Mouse (Mus musculus) limb, embryonic 11.5 days (tissue): ENCODE data around the gene Neu1. TPM values are rescaled to one million over a fixed set of nuclear protein-coding genes. Genes with fewer than 3 reads are reported as not detected.
A peak's percentile ranks its signal among the peaks of the same experiment; 100 is the strongest.

ENCODE experiments used
- ATAC-seq: fragments of 200-750 bp; cut with Nextera tagmentation; 2 replicates; pipeline ENCODE4 v1.8.0; 2017; ENCODE audit warnings: low read depth; ENCODE audit not compliant: insufficient number of reproducible peaks, low FRiP score, low TSS enrichment
- DNase-seq: peaks from one replicate; pipeline ENCODE4 v3.0.0-alpha.2; 2015; ENCODE audit warnings: low spot score
- H3K27ac ChIP-seq: fragments of 300-500 bp; sonication (generic); replicated peaks from 2 replicates; pipeline ENCODE4 v1.5.1; 2014; ENCODE audit warnings: low read depth, mild to moderate bottlenecking, low read length
- H3K27me3 ChIP-seq: fragments of 300-500 bp; sonication (generic); 2 replicates; pipeline ENCODE4 v1.6.1; 2014; ENCODE audit warnings: mild to moderate bottlenecking, low read length, mixed read lengths; ENCODE audit not compliant: control insufficient read depth, insufficient read depth
- H3K36me3 ChIP-seq: fragments of 300-500 bp; sonication (generic); 2 replicates; pipeline ENCODE4 v1.6.1; 2014; ENCODE audit warnings: mild to moderate bottlenecking, low read length, moderate library complexity, mixed read lengths; ENCODE audit not compliant: control insufficient read depth, insufficient read depth
- H3K4me1 ChIP-seq: fragments of 300-500 bp; sonication (generic); 2 replicates; pipeline ENCODE4 v1.6.1; 2014; ENCODE audit warnings: low read length, mixed read lengths; ENCODE audit not compliant: control insufficient read depth, insufficient read depth
- H3K4me2 ChIP-seq: fragments of 300-500 bp; sonication (generic); 2 replicates; pipeline ENCODE4 v1.6.1; 2014; ENCODE audit warnings: low read depth, mild to moderate bottlenecking, moderate library complexity; ENCODE audit not compliant: severe bottlenecking
- H3K4me3 ChIP-seq: fragments of 300-500 bp; sonication (generic); 2 replicates; pipeline ENCODE4 v1.5.1; 2014; ENCODE audit warnings: low read depth, low read length
- H3K9ac ChIP-seq: fragments of 300-500 bp; sonication (generic); 2 replicates; pipeline ENCODE4 v1.6.1; 2014; ENCODE audit warnings: mild to moderate bottlenecking, low read length
- H3K9me3 ChIP-seq: fragments of 300-500 bp; sonication (generic); 2 replicates; pipeline ENCODE4 v1.6.1; 2016; ENCODE audit warnings: low read length; ENCODE audit not compliant: control insufficient read depth
- WGBS: fragments of 180-500 bp; shearing (Covaris S2); extraction: QIAGEN DNeasy Blood & Tissue Kit; methylation state at CpG from one replicate; pipeline ENCODE4 v1.1.7; 2014; 5-methylcytosine and 5-hydroxymethylcytosine counted together
- polyA plus RNA-seq: library from polyadenylated mRNA; unstranded; fragments of >200 nt; fragmentation: Nextera tagmentation; extraction: Ambion mirVana; gene quantifications from 2 replicates; pipeline ENCODE4 v1.2.1, GENCODE M21; 2014

The Neu1 gene
- polyA plus RNA-seq, 1 experiment from 2014 or later = 10.3 TPM

DNA sequence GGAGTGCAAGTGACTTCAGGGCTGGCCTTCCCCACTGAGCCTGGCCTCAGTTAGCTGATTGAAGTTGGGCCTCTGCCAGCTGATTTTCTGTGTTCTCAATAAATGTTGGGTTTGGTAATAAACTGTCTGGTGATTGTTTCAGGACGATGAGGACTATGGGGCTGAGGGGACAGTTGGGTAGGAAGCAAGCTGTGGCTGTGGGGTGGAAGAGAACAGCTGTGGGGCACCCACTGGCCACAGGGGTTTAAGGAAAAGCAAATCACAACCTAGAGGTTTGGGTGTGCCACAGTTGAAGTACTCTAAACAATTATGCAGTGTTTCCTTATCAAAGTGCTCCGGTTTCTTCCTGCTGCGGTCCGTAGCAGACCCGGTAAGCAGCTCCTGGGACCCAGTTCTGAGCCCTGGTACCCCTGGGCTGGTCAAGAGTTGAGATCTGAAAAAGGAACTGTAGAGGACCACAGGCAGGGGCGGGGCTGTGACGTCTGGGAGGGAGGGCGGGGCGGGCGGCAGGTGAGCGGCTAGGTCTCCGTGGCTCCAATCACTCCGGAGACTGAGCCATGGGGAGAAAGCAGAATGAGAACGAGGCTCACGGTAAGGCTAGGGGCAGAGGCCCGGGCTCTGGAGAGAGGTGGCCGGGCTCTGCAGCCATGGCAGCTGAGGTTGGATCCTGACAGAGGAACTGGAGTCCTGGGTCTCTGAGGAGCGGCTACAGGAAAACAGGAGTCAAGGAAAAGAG lies 17.0 kb upstream of the Neu1 start, which contains the start of gene Slc44a4:
Gene Slc44a4, plus strand, starts transcription at position 537 of the 736 bp plus-strand sequence.
- no peaks in the 10 kb centered on the region for H3K27me3 ChIP-seq
- no peaks in the 10 kb centered on the region for H3K4me1 ChIP-seq
- H3K9ac ChIP-seq = no peak within 1 kb of the TSS
- DNase-seq (no peak), ATAC-seq (no peak)
- H3K27ac ChIP-seq = no peak within 1 kb of the TSS
- H3K36me3 ChIP-seq = peaks cover 27% of the 10 kb centered on the region
- no peak within 1 kb of the TSS for H3K4me3 ChIP-seq
- no peak within 1 kb of the TSS for H3K4me2 ChIP-seq
- WGBS = 35% methylated on average over 18 of the region's 18 CpGs
- H3K9me3 ChIP-seq = no peaks in the 10 kb centered on the region

GRCm38 (mm10) chr17:34915410-34915831 lies 15.6 kb upstream of the Neu1 start:
- H3K9ac ChIP-seq = no peak overlapping the region
- no peaks in the 10 kb centered on the region for H3K27me3 ChIP-seq
- ATAC-seq = no peak
- H3K27ac ChIP-seq = no peak overlapping the region
- H3K4me3 ChIP-seq = no peak overlapping the region
- H3K9me3 ChIP-seq = no peaks in the 10 kb centered on the region
- H3K36me3 ChIP-seq = peaks cover 20% of the 10 kb centered on the region
- H3K4me1 ChIP-seq = no peaks in the 10 kb centered on the region
- peak; percentile 59 for DNase-seq
- 14% methylated on average over 11 of the region's 11 CpGs for WGBS
- H3K4me2 ChIP-seq = no peak overlapping the region

- no peak for DNase-seq
- Histone ChIP-seq H3K4me2 (no peak overlapping the region), H3K9ac (no peak overlapping the region), H3K4me3 (no peak overlapping the region), H3K4me1 (no peaks in the 10 kb centered on the region), H3K27me3 (no peaks in the 10 kb centered on the region), H3K9me3 (no peaks in the 10 kb centered on the region), H3K36me3 (peaks cover 12% of the 10 kb centered on the region), H3K27ac (no peak overlapping the region)
- WGBS = 83% methylated on average over 5 of the region's 5 CpGs
- ATAC-seq = no peak
Measured at GRCm38 (mm10) chr17:34916316-34916715, 14.7 kb upstream of the Neu1 start.

GRCm38 (mm10) chr17:34917188-34917587 lies 13.9 kb upstream of the Neu1 start:
- WGBS = 79% methylated on average over 9 of the region's 9 CpGs
- ATAC-seq = no peak

GRCm38 (mm10) chr17:34922939-34923338 lies 8.1 kb upstream of the Neu1 start:
- 39% methylated on average over 6 of the region's 6 CpGs for WGBS
- Histone ChIP-seq H3K9me3 (no peaks in the 10 kb centered on the region), H3K27ac (no peak overlapping the region), H3K27me3 (no peaks in the 10 kb centered on the region), H3K4me3 (no peak overlapping the region), H3K9ac (no peak overlapping the region), H3K4me1 (no peaks in the 10 kb centered on the region), H3K4me2 (no peak overlapping the region), H3K36me3 (no peaks in the 10 kb centered on the region)
- DNase-seq (no peak), ATAC-seq (no peak)

More at GRCm38 (mm10) chr17:34917188-34917587, 13.9 kb upstream of the Neu1 start:
- no peak overlapping the region for H3K27ac ChIP-seq
- H3K36me3 ChIP-seq = peaks cover 3% of the 10 kb centered on the region; the same call in 1 of the 2 replicates
- H3K4me1 ChIP-seq = no peaks in the 10 kb centered on the region
- no peak overlapping the region for H3K4me3 ChIP-seq
- no peak for DNase-seq
- H3K4me2 ChIP-seq = no peak overlapping the region
- H3K27me3 ChIP-seq = no peaks in the 10 kb centered on the region
- no peaks in the 10 kb centered on the region for H3K9me3 ChIP-seq
- H3K9ac ChIP-seq = no peak overlapping the region

- no peaks in the 10 kb centered on the region for H3K9me3 ChIP-seq
- no peaks in the 10 kb centered on the region for H3K4me1 ChIP-seq
- no peak overlapping the region for H3K27ac ChIP-seq
- ATAC-seq (no peak), DNase-seq (no peak)
- 79% methylated on average over 5 of the region's 5 CpGs for WGBS
- H3K9ac ChIP-seq = no peak overlapping the region
- no peaks in the 10 kb centered on the region for H3K36me3 ChIP-seq
- no peak overlapping the region for H3K4me2 ChIP-seq
- no peaks in the 10 kb centered on the region for H3K27me3 ChIP-seq
- no peak overlapping the region for H3K4me3 ChIP-seq
Measured at GRCm38 (mm10) chr17:34924258-34924657, 6.8 kb upstream of the Neu1 start.

DNA sequence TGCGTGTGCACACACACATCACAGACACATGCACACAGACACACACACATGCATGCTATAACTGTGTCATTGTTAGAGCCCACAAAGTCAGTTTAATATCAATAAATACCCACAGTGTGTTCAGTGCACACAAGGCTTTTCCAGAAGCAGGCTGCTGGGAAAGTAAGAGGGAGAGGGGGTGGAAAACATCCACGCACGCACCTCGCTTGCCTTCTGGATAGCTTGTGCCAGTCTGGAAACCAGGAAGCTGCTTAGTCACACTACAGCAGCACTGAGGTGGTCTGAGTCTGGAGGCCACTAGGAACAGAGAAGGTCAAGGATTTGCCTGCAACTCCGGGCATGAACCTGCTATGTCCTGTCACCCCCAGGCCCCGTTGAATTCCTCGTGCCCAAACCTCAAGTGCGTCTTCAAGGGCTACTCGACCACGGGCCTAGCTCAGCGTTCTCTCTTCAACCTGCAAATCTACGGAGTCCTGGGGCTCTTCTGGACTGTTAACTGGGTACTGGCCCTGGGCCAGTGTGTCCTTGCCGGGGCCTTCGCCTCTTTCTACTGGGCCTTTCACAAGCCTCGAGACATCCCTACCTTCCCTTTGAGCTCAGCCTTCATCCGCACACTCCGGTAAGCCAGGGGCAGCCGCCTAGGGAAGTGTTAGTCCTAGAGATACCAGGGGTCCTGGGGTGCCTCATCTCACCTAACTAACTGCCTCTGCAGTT lies 3.6 kb upstream of the Neu1 start:
- H3K36me3 ChIP-seq = no peaks in the 10 kb centered on the region
- H3K27me3 ChIP-seq = no peaks in the 10 kb centered on the region
- H3K4me2 ChIP-seq = no peak overlapping the region
- H3K4me3 ChIP-seq = no peak overlapping the region
- H3K27ac ChIP-seq = no peak overlapping the region
- DNase-seq (no peak), ATAC-seq (no peak)
- no peak overlapping the region for H3K9ac ChIP-seq
- 86% methylated on average over 18 of the region's 18 CpGs for WGBS
- H3K4me1 ChIP-seq = peaks cover 4% of the 10 kb centered on the region
- H3K9me3 ChIP-seq = no peaks in the 10 kb centered on the region

GRCm38 (mm10) chr17:34928841-34929240 lies 2.2 kb upstream of the Neu1 start:
- DNase-seq (no peak), ATAC-seq (no peak)
- no peaks in the 10 kb centered on the region for H3K36me3 ChIP-seq
- no peaks in the 10 kb centered on the region for H3K27me3 ChIP-seq
- H3K4me3 ChIP-seq = no peak overlapping the region
- H3K27ac ChIP-seq = no peak overlapping the region
- no peaks in the 10 kb centered on the region for H3K9me3 ChIP-seq
- peaks cover 4% of the 10 kb centered on the region for H3K4me1 ChIP-seq
- 80% methylated on average over 4 of the region's 4 CpGs for WGBS
- no peak overlapping the region for H3K9ac ChIP-seq
- H3K4me2 ChIP-seq = no peak overlapping the region
